Mouse (Mus musculus): Measurements from ENCODE around the gene Pkig.

DNA sequence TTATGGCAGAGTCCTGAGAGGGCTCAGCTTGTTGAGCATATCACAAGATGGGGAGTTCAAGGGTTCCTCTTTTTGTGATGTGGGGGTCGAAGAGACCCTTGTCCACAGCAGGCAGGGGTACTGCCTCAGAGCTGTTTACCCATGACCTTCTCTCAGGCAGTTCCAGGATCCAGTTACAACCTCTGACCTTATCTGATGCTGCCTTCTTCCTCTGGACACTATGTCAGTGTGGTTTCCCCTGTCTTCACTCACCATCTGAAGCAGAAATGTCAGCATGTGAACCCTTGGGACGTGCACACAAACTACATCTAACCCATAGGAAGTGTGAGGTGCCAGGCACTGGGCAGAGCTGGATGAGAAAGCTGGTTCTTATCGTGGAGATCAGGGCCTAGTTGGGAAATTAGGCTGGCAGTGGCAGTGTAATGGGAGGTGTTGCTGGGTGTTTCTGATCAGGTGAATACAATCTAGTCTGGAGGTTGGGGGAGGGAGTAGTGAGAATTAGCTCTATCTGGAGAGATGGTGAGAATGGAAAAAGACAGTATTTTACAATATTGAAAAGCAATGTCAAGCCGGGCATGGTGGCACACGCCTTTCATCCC lies 2.0 kb downstream of the Pkig start:
- TF ChIP-seq CTCF (IDR thresholded peaks at IDR 0.05; ENCODE audit: low read depth, low read length): no peak
- TF ChIP-seq POLR2A (IDR thresholded peaks at IDR 0.05; ENCODE audit: extremely low read depth, insufficient read depth, low read length): no peak
